Mouse (Mus musculus) limb, embryonic 14.5 days (tissue): Measurements from ENCODE around the gene Galnt10. TPM values are rescaled to one million over a fixed set of nuclear protein-coding genes. Genes with fewer than 3 reads are reported as not detected.

Experiments
- ATAC-seq: fragments of 200-750 bp; cut with Nextera tagmentation; 2 replicates; pipeline ENCODE4 v1.8.0; 2017; ENCODE audit warnings: low read depth, moderate number of reproducible peaks, moderate TSS enrichment; ENCODE audit not compliant: low FRiP score
- DNase-seq: peaks from one replicate; pipeline ENCODE4 v3.0.0-alpha.2; 2015; ENCODE audit warnings: low spot score
- H3K27ac ChIP-seq: fragments of 300-500 bp; sonication (generic); replicated peaks from 2 replicates; pipeline ENCODE4 v1.5.1; 2014; ENCODE audit warnings: low read depth, mild to moderate bottlenecking, low read length, moderate library complexity, mixed read lengths
- H3K27me3 ChIP-seq: fragments of 300-500 bp; sonication (generic); 2 replicates; pipeline ENCODE4 v1.6.1; 2014; ENCODE audit warnings: low read length, mixed read lengths; ENCODE audit not compliant: control insufficient read depth, insufficient read depth
- H3K36me3 ChIP-seq: fragments of 300-500 bp; sonication (generic); 2 replicates; pipeline ENCODE4 v1.6.1; 2014; ENCODE audit warnings: mild to moderate bottlenecking, low read length, moderate library complexity, mixed read lengths; ENCODE audit not compliant: control insufficient read depth, insufficient read depth
- H3K4me1 ChIP-seq: fragments of 300-500 bp; sonication (generic); 2 replicates; pipeline ENCODE4 v1.6.1; 2014; ENCODE audit warnings: antibody characterized with exemption, low read length, mixed read lengths; ENCODE audit not compliant: control insufficient read depth, insufficient read depth
- H3K4me2 ChIP-seq: fragments of 300-500 bp; sonication (generic); replicated peaks from 2 replicates; pipeline ENCODE4 v1.6.1; 2014; ENCODE audit warnings: low read depth, mild to moderate bottlenecking, low read length, moderate library complexity; ENCODE audit not compliant: severe bottlenecking
- H3K4me3 ChIP-seq: fragments of 300-500 bp; sonication (generic); replicated peaks from 2 replicates; pipeline ENCODE4 v1.5.1; 2014; ENCODE audit warnings: low read length
- H3K9ac ChIP-seq: fragments of 300-500 bp; sonication (generic); 2 replicates; pipeline ENCODE4 v1.6.1; 2014; ENCODE audit warnings: mild to moderate bottlenecking, low read depth, low read length, moderate library complexity; ENCODE audit not compliant: severe bottlenecking
- H3K9me3 ChIP-seq: fragments of 300-500 bp; sonication (generic); 2 replicates; pipeline ENCODE4 v1.6.1; 2016; ENCODE audit warnings: low read length; ENCODE audit not compliant: control insufficient read depth
- POLR2A ChIP-seq: fragments of 200-500 bp; IDR thresholded peaks from 2 replicates; pipeline ENCODE4 v1.8.0; 2012; ENCODE audit warnings: inconsistent platforms, mild to moderate bottlenecking, moderate library complexity, borderline replicate concordance; ENCODE audit not compliant: insufficient read depth, insufficient read length; ENCODE audit errors: extremely low read depth
- WGBS: fragments of 180-500 bp; shearing (Covaris S2); extraction: QIAGEN DNeasy Blood & Tissue Kit; methylation state at CpG from one replicate; pipeline ENCODE4 v1.1.7; 2014; 5-methylcytosine and 5-hydroxymethylcytosine counted together
- polyA plus RNA-seq, 2 experiments: library from polyadenylated mRNA; depleted of rRNA in 1 of 2; stranded (reverse) in 1 of 2; unstranded in 1 of 2; fragments of >200 nt; fragmentation: Nextera tagmentation in 1 of 2; extraction: Ambion mirVana in 1 of 2; gene quantifications; 2 replicates each; pipeline versions ENCODE4 v1.2.1 to v1.2.3; 2012 to 2014

Galnt10 gene
- polyA plus RNA-seq, 2 experiments = 24.4 to 26.5 TPM

DNA sequence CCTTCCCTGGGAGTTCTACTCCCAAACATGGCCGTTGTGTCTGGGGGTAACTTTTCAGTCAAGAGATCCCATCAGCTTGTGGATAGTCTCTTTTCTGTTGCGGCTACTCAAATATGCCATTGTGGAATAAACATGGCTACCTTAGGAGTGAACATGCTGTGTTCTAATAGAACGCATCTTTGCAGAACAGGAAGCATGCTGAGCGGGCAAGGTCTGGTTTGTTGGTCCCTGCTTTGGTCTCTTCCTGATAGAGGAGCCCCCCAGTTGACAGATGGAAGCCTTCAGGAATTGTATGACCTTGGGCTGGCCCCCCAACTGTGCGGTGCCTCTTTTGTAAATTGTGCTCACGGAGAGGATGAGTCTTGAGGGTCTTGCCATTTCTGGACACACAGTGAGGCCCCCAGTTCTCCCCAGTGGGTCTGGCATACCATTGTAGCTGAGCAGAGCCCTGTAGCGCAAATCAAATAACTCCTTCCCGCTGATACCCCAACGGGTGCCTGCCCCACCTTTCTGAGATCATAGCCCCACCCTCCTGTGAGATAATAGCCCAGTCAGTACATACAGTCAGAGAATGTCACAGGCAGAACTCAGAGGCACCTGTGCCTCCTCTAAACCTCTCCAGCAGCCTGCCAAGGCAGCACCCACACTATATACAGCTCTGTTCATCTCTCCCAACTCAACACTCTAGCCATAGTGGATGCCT is 12.3 kb downstream of the Galnt10 start:
- H3K4me2 ChIP-seq = no peak overlapping the region
- WGBS = 91% methylated on average over 9 of the region's 9 CpGs
- peaks cover 27% of the 10 kb centered on the region for H3K4me1 ChIP-seq
- ATAC-seq (no peak), DNase-seq (no peak)
- H3K27ac ChIP-seq = peak overlapping the region; percentile 19; the same call in 1 of the 2 replicates
- no peaks in the 10 kb centered on the region for H3K36me3 ChIP-seq
- no peaks in the 10 kb centered on the region for H3K27me3 ChIP-seq
- H3K9me3 ChIP-seq = no peaks in the 10 kb centered on the region
- TF ChIP-seq POLR2A = no peak
- H3K9ac ChIP-seq = no peak overlapping the region
- no peak overlapping the region for H3K4me3 ChIP-seq

DNA sequence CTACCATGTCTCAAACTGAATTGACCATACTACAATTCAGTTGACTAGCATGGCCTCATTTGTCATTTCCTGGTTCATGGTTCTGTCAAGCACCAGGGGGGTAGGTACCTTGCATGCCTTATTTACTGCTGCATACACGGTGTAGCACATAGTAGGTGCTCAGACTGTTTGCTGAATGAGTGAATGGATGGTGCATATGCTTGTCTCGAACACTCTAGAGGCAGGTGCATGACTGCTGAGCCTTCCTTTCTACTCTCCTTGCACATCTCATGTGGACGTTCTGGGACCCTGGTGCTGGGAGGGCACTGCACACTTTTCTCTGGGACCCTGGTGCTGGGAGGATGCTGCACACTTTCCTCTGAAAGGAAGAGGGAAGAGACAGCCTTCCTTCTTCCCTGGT is 13.0 kb downstream of the Galnt10 start:
- no peak for TF ChIP-seq POLR2A
- WGBS = 91% methylated on average over 3 of the region's 3 CpGs

DNA sequence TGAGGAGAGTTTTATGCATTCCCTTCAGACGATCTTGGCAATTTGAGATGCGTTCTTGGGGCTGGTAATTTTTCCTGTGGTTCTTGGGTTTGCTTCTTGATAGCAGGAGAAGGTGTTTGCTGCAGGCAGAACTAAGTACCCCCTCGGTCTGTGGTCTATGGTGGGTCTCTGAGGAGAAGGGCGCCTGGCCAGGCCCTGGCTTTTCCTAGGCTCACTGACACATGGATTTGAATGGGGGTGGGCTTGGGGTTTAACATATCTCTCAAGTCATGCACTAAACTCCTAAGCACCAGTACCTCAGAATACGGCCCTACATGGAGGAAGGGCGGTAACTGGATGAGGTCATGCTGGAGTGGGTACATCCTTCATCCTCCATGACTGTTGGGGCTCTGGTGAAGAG is 13.5 kb downstream of the Galnt10 start:
- ATAC-seq = no peak
- Histone ChIP-seq H3K4me3 (no peak overlapping the region), H3K36me3 (no peaks in the 10 kb centered on the region), H3K27me3 (no peaks in the 10 kb centered on the region), H3K4me1 (peaks cover 27% of the 10 kb centered on the region), H3K9ac (no peak overlapping the region), H3K4me2 (no peak overlapping the region), H3K27ac (no peak overlapping the region), H3K9me3 (no peaks in the 10 kb centered on the region)
- no peak for TF ChIP-seq POLR2A
- DNase-seq = no peak
- WGBS = 84% methylated on average over 6 of the region's 6 CpGs

More for the DNA sequence above, 13.0 kb downstream of the Galnt10 start:
- no peaks in the 10 kb centered on the region for H3K36me3 ChIP-seq
- ATAC-seq = no peak
- H3K4me2 ChIP-seq = no peak overlapping the region
- peaks cover 27% of the 10 kb centered on the region for H3K4me1 ChIP-seq
- no peak for DNase-seq
- H3K27ac ChIP-seq = no peak overlapping the region
- H3K27me3 ChIP-seq = no peaks in the 10 kb centered on the region
- no peaks in the 10 kb centered on the region for H3K9me3 ChIP-seq
- no peak overlapping the region for H3K4me3 ChIP-seq
- H3K9ac ChIP-seq = no peak overlapping the region

DNA sequence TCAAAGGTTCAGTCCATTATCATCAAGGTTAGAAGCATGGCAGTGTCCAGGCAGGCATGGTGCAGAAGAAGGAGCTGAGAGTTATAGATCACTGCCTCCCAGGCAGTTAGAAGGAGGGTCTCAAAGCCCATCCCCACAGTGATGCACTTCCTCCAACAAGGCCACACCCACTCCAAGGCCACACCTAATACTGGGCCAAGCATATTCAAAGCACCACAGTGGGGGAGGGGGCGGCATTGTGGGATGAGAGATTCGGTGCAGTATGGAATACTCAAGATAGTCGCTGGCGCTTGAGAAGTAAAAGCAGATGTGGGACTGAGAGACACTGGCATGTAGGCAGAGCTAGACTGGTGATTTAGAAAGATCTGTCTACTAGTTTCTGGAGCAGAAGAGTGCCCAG is 14.9 kb downstream of the Galnt10 start:
- no peak overlapping the region for H3K4me2 ChIP-seq
- H3K27me3 ChIP-seq = no peaks in the 10 kb centered on the region
- WGBS = 80% methylated on average over 4 of the region's 4 CpGs
- peaks cover 23% of the 10 kb centered on the region for H3K4me1 ChIP-seq
- DNase-seq (no peak), ATAC-seq (no peak)
- no peaks in the 10 kb centered on the region for H3K36me3 ChIP-seq
- no peak overlapping the region for H3K27ac ChIP-seq
- no peak overlapping the region for H3K4me3 ChIP-seq
- no peak for TF ChIP-seq POLR2A
- H3K9me3 ChIP-seq = no peaks in the 10 kb centered on the region
- H3K9ac ChIP-seq = no peak overlapping the region

DNA sequence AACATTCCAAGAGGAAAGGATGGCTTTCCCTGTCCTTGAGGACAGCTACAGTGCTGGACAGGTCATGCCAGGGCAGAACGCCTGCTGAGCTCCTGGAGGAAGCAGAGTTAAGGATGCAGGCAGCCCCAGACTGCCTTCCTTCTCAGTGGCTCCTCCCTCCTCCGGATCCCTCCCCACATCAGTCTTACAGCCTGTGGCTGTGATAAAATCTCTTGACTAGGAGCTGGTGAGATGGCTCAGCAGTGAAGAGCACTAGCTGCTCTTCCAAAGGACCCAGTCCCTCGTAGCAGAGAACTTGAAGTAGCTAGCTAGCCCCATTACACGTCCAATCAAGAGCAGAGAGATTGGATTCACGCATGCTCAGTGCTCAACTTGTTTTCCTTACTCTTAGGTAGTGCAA is 15.6 kb downstream of the Galnt10 start:
- 49% methylated on average over 5 of the region's 5 CpGs for WGBS
- H3K4me3 ChIP-seq = no peak overlapping the region
- peaks cover 18% of the 10 kb centered on the region for H3K4me1 ChIP-seq
- H3K27ac ChIP-seq = no peak overlapping the region
- TF ChIP-seq POLR2A = no peak
- no peaks in the 10 kb centered on the region for H3K9me3 ChIP-seq
- ATAC-seq (no peak), DNase-seq (no peak)
- no peak overlapping the region for H3K9ac ChIP-seq
- no peaks in the 10 kb centered on the region for H3K27me3 ChIP-seq
- H3K36me3 ChIP-seq = no peaks in the 10 kb centered on the region
- H3K4me2 ChIP-seq = no peak overlapping the region
